Mouse (Mus musculus) forelimb bud, embryonic 11.5 days (tissue): ENCODE data around the gene Fbxl20.

ENCODE experiments used
- DNase-seq: peaks from one replicate; pipeline ENCODE4 v3.0.0-alpha.2; 2012; ENCODE audit warnings: low read depth, low spot score

The Fbxl20 gene

DNA sequence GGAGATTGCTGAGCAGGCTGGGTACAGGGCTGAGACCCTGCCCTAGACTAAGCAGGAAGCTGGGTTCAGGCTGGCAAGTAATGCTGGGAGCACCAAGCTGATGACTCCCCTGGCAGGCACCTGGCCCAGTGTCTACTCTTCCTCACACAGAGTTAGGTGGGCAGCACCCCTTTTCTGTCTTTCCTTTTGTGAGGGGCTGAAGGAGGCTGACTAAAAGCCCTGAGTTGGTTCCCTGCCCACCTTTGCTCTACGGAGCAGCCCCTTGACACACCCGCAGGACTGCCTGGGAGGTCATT is 99.7 kb downstream of the Fbxl20 start:
- no peak for DNase-seq

DNA sequence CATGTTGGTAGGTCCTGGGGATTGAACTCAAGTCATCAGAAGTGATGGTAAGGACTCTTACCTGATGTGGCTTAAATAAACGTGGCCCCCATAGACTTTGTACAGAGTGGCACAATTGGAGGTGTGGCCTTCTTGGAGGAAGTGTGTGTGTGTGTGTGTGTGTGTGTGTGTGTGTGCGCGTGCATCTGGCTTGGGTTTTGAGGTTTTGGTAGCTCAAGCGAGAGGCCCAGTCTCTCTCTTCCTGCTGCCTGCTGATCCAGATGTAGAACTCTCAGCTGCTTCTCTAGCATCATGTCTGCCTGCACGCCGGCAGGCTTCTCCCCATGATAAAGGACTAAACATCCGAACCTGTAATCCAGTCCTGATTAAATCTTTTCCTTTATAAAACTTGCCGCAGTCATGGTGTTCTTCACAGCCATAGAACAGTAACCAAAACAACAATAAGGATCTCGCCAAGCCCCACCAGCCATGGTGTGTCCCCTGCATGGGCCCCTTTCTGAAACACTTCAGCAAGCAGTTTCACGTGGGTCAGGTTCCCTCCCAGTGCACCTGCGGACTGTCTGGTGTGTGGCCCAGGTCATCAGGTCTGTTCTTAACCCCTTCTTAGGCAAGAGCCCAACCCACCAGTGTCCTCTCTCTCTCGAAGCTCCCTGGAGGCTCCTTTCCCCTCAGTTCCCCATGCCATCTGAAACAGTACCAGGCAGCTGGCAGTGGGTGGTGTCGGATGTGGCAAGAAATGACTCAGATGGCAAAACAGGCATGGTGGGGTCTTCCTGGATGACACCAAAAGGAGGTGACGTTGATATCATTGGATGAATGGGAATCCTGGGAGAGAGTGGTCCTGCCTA is 100.3 kb downstream of the Fbxl20 start:
- DNase-seq, result no peak

DNA sequence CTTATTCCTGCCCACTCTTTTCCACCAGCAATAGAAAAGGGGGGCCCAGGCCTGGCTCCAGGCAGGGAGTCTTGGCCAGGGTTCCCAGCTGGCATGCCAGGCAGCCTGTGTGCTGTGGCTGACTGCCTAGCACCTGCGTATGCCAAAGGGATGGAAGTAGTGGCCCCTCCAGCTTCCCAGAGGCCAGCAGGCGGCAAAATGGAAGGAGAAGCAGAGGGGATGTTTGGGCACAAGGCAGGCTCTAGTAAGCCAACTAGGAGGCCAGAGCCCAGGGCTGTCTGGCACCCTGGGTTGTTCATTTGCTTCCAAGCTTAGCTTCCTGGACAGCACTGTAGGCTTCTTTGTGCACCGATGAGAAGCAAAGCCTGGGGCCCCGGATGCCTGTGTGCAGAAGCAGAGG is 102.5 kb downstream of the Fbxl20 start:
- no peak for DNase-seq

DNA sequence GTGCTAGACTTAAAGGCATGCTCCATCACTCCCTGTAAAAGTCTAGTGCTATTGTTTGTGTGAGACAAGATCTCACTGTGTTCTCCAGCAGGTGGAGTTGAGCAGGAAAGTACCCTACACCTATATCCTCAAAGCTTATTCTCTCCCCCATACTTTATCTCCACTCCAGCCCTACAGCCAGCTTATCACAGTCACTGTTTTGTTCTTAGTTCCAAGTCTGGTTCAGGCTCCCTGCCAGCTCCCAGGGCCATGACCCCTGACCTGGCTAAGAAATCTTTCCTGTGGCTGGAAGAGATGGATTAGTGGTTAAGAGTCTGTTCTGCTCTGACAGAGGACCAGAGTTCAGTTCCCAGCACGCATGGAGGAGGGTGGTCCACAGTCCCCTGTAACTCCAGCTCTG is 103.7 kb downstream of the Fbxl20 start:
- DNase-seq, result no peak

DNA sequence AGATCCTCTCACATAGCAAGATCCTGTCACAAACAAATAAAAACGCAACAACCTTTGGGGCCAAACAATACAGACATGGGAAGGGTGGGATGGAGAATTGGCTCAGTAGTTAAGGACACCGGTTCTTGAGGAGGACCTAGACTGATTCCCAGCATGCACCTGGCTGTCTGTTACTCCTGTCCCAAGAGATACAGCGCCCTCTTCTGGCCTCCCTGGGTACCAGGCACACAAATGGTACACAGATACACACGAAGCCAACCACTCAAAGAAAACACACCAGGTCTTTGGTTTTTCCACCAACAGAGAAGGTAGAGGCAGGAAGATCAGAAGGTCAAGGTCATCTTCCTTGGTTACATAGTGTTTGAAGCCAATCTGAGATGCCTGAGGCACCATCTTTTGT is 104.6 kb downstream of the Fbxl20 start:
- DNase-seq, result no peak

DNA sequence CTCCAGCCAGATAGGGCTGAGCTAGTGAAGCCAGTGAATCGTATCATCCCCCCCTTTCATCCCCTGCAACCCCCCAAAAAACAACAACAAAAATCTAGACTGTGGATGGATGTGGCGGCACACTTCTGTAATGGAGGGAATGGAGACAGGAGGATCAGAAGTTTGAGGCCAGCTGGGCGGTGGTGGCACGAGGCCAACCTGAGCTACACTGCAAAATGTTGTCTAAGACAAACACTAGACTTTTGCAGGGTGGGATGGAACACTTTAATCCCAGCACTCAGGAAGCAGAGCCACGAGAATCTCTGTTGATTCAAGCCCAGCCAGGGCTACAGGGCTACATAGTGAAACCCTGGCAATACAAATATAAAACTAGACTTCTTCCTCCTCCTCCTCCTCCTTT is 106.1 kb downstream of the Fbxl20 start:
- no peak for DNase-seq

DNA sequence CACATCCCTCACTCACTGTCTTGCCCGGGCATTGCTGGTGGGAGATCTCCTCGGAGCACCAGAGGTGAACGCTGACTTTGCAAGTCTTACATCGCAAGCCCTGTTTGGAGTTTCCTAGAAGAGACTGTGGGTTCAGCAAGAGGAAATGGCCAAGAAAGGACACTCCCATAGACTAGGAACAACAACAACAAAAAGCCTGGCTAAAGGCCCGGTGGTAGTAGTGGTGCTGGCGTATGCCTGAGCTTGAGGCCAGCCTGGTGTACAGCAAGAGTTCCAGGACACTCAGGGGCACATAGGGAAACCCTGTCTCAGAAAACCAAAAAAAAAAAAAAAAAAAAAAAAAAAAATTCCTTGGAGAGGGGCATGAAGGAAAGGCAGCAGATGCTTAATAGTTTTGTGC is 107.5 kb downstream of the Fbxl20 start:
- no peak for DNase-seq

DNA sequence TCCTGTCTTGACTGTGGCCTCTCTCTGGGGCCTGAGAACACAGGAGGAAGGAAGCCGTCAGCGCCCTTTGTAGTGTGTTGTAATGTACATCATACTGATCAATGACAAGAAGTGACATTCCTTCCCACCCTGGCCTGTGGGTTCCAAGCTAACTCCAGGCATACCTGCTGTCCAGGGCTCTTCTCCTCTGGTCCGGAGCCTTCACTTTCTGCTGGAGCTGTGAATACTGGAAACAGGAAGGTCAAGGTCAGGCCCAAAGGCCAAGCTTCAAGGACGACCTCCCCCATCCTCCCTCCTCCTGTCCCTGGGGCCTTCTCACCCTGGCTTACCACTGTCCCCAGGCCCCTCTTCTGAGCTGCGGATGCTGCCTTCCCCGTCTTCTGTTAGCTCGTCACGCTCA is 109.2 kb downstream of the Fbxl20 start:
- DNase-seq, result no peak

DNA sequence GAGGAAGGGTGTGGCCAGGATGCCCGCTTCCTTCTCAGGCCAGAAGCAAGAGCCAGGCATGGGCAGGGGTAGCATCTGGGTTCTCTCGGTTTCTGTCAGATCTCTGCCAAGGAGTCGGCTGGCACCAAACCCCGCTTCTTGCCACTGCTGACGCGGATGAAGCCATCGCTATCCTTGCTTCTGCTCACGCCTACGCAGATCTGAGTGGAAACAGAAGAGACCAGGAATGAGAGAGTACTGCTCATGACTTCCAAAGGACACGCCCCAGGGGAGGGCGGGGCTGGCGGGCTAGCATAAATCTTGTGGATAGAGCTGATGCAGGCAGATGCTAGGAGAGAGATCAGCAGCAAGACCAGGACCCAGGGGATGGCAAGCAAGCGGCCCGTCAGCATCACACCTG is 112.3 kb downstream of the Fbxl20 start:
- no peak for DNase-seq

DNA sequence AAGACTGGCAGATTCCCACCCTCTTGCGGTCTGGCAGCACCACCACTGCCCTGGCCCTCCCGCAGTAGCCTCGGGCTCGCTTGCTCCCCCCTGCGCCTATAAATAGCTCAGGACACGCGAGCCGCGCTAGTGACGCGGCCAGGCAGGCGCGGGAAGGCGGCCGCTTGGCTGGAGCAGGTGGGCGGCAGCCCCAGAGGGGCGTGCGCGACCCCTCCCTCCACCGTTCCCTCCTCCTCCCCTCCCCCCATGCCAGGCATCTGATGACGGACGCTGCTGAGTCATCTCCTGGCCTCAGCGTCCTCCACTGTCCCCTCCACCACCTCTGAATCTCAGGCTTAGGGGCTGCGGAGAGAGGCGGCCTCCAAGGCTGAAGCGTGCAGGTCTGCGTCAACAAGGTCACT is 114.2 kb downstream of the Fbxl20 start:
- peak; percentile 55 for DNase-seq

DNA sequence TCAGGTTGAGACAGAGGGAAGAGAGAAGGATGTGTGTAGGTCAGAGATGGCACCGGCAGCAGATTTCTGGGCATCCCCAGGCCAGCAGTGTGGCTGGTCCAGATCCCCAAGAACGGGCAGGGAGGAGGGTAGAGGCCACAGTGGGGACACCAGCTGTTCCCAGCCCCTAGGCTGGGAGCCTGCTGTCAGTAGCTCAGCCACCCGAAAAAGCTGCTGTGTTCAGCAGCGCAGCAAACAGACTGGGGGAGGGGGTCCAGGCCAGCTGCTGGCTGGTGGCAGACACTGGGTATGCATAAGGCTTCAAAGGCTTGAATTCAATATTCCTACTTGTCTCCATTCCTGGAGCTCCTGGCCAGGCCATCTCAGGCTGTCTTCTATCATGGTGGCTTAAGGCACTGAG is 115.4 kb downstream of the Fbxl20 start:
- DNase-seq, result no peak

DNA sequence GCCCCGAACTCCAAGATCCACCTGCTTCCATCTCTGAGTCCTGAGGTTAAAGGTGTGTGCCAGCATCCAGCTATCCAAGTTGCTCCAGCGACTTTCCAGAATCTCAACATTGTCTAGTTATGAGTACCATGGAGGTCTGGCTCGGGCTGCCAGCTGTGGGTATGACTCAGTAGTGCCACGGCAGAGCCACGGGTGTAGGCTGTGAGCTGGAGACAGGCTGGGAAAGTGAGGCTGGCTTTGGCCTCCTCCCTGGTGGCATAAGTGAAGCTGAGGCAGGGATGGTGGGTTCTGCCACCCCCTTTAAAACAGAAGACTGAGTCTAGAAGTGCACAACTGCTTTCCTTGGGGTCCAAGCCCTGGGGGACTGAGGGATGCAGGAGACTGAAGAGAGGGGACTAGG is 116.1 kb downstream of the Fbxl20 start:
- no peak for DNase-seq
